Mouse (Mus musculus): Measurements from ENCODE around the gene Xrn1. TPM values are rescaled to one million over a fixed set of nuclear protein-coding genes. Genes with fewer than 3 reads are reported as not detected.
"Not testable (repeated sequence)": the region's sequence is repeated elsewhere in the genome, so short reads cannot be mapped to it uniquely, and the experiment has no call there.

Gene Xrn1
- 16.4 and 20.2 TPM in 2 replicates for polyA plus RNA-seq (2015; fragmentation: Nextera tagmentation; extraction: Ambion mirVana)

GRCm38 (mm10) chr9:95954585-95955461 lies at the start of gene Xrn1:
Gene Xrn1 (plus strand): TSS chr9:95954760.
- no peaks in the 10 kb centered on the region; the same call in 1 of the 2 replicates for H3K36me3 ChIP-seq (replicated peaks)
- H3K4me3 ChIP-seq, result peak within 1 kb of the TSS; percentile 100
- H3K27me3 ChIP-seq (replicated peaks), result no peaks in the 10 kb centered on the region
- peak within 1 kb of the TSS; percentile 90 for H3K9ac ChIP-seq
- H3K27ac ChIP-seq, result peak within 1 kb of the TSS; percentile 85
- peak; percentile 99 for ATAC-seq (replicated peaks)
- H3K4me1 ChIP-seq, result peaks cover 8% of the 10 kb centered on the region; the same call in 1 of the 2 replicates
- peak within 1 kb of the TSS; percentile 74 for H3K4me2 ChIP-seq
- H3K9me3 ChIP-seq, result no peaks in the 10 kb centered on the region
- under 1% methylated on average over 57 of the region's 57 CpGs for WGBS

DNA sequence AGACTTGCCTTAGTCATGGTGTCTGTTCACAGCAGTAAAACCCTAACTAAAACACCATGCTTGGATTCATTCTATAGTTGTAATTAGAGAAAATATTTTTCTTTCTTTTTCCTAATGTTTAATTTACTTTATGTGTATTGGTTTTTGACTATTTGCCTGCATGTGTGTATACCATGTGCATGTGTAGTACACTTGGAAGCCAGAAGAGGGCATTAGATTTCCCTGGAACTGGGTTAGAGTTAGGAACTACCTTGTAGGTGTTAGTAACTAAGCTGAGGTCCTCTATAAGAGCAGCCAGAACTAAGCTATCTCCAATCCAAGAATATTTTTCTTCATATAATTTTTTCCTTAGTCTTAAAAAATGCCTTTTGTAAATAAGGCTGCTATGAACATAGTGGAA lies 21.7 kb upstream of the Xrn1 start:
- H3K36me3 ChIP-seq (replicated peaks), result peaks cover 5% of the 10 kb centered on the region
- H3K27me3 ChIP-seq (replicated peaks), result no peaks in the 10 kb centered on the region
- no peak for ATAC-seq (replicated peaks)
- H3K4me2 ChIP-seq, result no peak overlapping the region
- no peaks in the 10 kb centered on the region for H3K4me1 ChIP-seq
- no peak overlapping the region for H3K27ac ChIP-seq
- H3K4me3 ChIP-seq, result no peak overlapping the region
- no peak overlapping the region for H3K9ac ChIP-seq
- H3K9me3 ChIP-seq, result no peaks in the 10 kb centered on the region

DNA sequence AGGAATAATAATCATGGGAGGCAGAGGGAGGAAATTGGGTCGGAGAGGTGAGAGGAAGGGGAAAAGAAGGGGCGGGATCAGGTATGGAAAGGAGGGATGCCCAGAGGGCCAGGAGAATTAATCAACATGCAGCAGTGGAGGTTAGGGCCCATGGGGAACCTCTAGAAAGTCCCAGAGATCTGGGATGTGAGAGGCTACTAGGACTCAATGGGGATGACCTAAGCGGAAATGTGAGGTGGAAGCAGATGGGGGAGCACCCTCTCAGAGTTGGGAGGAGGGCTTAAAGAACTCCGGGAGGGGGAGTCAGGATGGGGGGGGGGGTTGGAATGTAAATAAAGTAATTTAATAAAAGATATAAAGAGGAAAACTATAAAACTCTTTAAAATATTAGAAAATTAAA lies 902 bp upstream of the Xrn1 start:
- H3K4me2 ChIP-seq, result 0 out of 2 replicates have a peak overlapping the region, but pooled peaks have one; percentile 74
- 84% methylated on average over 4 of the region's 4 CpGs for WGBS

DNA sequence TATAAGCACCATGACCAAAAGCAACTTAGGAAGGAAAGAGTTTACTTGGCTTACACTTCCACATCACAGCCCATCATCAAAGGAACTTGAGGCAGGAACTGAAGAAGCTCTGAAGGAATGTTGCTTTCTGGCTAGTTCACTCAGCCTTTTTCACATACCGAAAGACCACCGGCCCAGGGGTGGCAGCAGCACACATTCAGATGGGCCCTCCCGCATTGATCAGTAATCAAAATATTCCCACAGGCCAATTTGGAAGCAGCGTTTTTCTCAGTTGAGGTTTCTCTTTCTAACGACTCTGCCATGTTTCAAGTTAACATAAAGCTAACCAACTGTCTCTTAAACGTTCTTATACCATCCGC lies 355 bp upstream of the Xrn1 start:
- H3K4me2 ChIP-seq, result peak overlapping the region; percentile 74
- no peaks in the 10 kb centered on the region; the same call in 1 of the 2 replicates for H3K36me3 ChIP-seq (replicated peaks)
- WGBS, result 0% methylated on average over 7 of the region's 7 CpGs
- peak overlapping the region; percentile 100 for H3K4me3 ChIP-seq
- H3K9ac ChIP-seq, result peak overlapping the region; percentile 90
- peak; percentile 91 for ATAC-seq (replicated peaks)
- no peaks in the 10 kb centered on the region for H3K27me3 ChIP-seq (replicated peaks)
- H3K9me3 ChIP-seq, result no peaks in the 10 kb centered on the region
- H3K27ac ChIP-seq, result peak overlapping the region; percentile 85
- peaks cover 8% of the 10 kb centered on the region; the same call in 1 of the 2 replicates for H3K4me1 ChIP-seq

More for the DNA sequence above, 902 bp upstream of the Xrn1 start:
- ATAC-seq (replicated peaks), result no peak
- H3K27ac ChIP-seq, result no peak overlapping the region
- no peaks in the 10 kb centered on the region for H3K27me3 ChIP-seq (replicated peaks)
- no peaks in the 10 kb centered on the region for H3K9me3 ChIP-seq
- H3K9ac ChIP-seq, result no peak overlapping the region
- H3K4me3 ChIP-seq, result no peak overlapping the region; the same call in 1 of the 2 replicates
- H3K4me1 ChIP-seq, result peaks cover 8% of the 10 kb centered on the region; the same call in 1 of the 2 replicates
- H3K36me3 ChIP-seq (replicated peaks), result peaks cover under 1% of the 10 kb centered on the region; the same call in 1 of the 2 replicates

GRCm38 (mm10) chr9:95957611-95958010 lies 3.1 kb downstream of the Xrn1 start:
- no peaks in the 10 kb centered on the region for H3K9me3 ChIP-seq
- ATAC-seq (replicated peaks), result no peak
- no peak overlapping the region for H3K4me2 ChIP-seq
- 94% methylated on average over 2 of the region's 2 CpGs for WGBS
- H3K4me3 ChIP-seq, result no peak overlapping the region
- H3K27me3 ChIP-seq (replicated peaks), result no peaks in the 10 kb centered on the region
- H3K36me3 ChIP-seq (replicated peaks), result no peaks in the 10 kb centered on the region
- no peak overlapping the region for H3K9ac ChIP-seq
- H3K27ac ChIP-seq, result no peak overlapping the region
- H3K4me1 ChIP-seq, result peaks cover 8% of the 10 kb centered on the region; the same call in 1 of the 2 replicates

DNA sequence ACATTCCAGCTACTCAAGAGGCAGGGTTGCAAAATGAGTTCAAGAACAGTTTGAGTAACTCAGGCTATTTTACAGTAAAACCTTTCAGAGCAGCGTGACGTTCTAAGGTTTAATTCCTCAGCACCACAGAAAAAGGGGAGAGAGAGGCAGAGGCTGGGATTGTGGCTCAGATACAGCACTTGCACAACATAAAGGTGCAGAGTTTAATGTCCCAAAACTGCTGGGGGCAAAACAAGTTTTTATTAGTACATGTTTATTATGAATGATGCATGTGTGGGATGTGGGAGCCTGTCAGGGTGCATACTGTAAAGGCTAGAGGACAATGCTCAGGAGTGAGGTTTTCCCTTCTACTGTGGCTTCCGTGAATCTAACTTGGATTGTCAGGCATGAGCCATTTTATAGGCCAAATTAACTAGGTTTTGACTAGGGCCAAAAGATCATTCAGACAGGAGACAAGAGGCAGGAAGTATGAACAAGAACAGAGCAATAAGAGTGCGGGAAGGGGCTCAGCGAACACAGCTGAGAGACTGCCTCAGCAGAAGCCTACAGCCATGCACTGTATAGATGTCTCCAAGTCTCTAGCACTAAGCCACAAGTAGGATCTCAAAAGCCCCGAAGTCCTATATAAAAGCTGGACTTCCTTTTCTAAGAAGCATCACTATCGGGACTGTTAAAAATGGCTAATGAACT lies 3.6 kb downstream of the Xrn1 start:
- Histone ChIP-seq H3K36me3 (replicated peaks) (no peaks in the 10 kb centered on the region), H3K9me3 (no peaks in the 10 kb centered on the region), H3K4me3 (no peak overlapping the region), H3K4me2 (no peak overlapping the region), H3K27me3 (replicated peaks) (no peaks in the 10 kb centered on the region), H3K27ac (no peak overlapping the region), H3K9ac (no peak overlapping the region), H3K4me1 (peaks cover 8% of the 10 kb centered on the region; the same call in 1 of the 2 replicates)
- ATAC-seq (replicated peaks), result no peak
- WGBS, result 95% methylated on average over 7 of the region's 7 CpGs

DNA sequence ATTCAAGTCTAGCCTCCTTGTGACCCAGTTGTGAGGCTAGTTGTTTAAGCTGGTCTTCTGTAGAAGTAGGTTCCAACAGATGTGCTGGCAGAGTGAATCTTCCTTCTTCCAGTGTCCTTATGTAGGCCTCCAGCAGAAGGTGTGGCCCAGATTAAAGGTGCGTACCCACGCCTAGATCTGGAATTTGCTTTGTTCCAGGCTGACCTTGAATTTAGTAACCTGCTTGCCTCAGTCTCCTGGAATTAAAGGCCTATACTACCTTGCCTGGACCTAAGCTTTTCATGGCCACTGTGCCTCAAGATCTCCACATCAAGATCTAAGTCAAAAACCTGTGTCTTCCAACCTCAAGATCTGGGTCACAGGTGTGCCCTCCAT lies 4.2 kb downstream of the Xrn1 start:
- not testable (repeated sequence) for H3K4me2 ChIP-seq; H3K36me3 ChIP-seq (replicated peaks); H3K4me3 ChIP-seq; H3K9me3 ChIP-seq; H3K4me1 ChIP-seq; H3K27me3 ChIP-seq (replicated peaks); H3K27ac ChIP-seq; ATAC-seq (replicated peaks); H3K9ac ChIP-seq
- WGBS, result 95% methylated on average over 2 of the region's 2 CpGs

GRCm38 (mm10) chr9:95959246-95959645 lies 4.7 kb downstream of the Xrn1 start:
- H3K4me2 ChIP-seq, result no peak overlapping the region

GRCm38 (mm10) chr9:95959732-95960428 lies 5.3 kb downstream of the Xrn1 start:
- H3K27ac ChIP-seq, result no peak overlapping the region

More at GRCm38 (mm10) chr9:95959246-95959645, 4.7 kb downstream of the Xrn1 start:
- Histone ChIP-seq H3K4me1 (peaks cover 8% of the 10 kb centered on the region; the same call in 1 of the 2 replicates), H3K27me3 (replicated peaks) (no peaks in the 10 kb centered on the region), H3K9ac (no peak overlapping the region), H3K27ac (no peak overlapping the region), H3K9me3 (no peaks in the 10 kb centered on the region), H3K36me3 (replicated peaks) (0 out of 2 replicates have a peak, but pooled peaks cover 1% of the 10 kb centered on the region), H3K4me3 (no peak overlapping the region)
- WGBS, result 87% methylated on average over 6 of the region's 6 CpGs
- no peak for ATAC-seq (replicated peaks)

DNA sequence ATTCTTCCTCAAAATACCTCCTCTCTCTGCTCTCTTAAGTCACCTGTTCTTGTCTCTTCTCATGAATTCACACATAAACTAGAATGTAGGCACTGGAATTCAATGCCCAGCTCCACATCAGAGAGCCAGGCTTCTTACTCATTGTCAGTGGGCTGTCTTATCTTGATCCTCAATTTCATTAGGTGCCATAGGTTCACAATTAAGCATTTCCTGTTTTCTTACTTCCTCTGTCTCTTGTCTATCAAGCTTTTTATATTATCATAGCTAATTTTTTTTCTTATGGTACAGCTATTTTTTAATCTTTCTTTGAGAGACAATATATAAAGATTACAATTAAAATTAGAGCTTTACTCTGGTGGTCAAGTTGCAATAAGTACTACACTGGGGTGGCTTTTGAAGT lies 6.5 kb downstream of the Xrn1 start:
- H3K9me3 ChIP-seq, result no peaks in the 10 kb centered on the region
- H3K27me3 ChIP-seq (replicated peaks), result no peaks in the 10 kb centered on the region
- no peak overlapping the region for H3K27ac ChIP-seq
- peaks cover 8% of the 10 kb centered on the region; the same call in 1 of the 2 replicates for H3K4me1 ChIP-seq
- H3K9ac ChIP-seq, result no peak overlapping the region
- ATAC-seq (replicated peaks), result no peak
- no peak overlapping the region for H3K4me2 ChIP-seq
- H3K36me3 ChIP-seq (replicated peaks), result peaks cover 10% of the 10 kb centered on the region; the same call in 1 of the 2 replicates
- no peak overlapping the region for H3K4me3 ChIP-seq

More at GRCm38 (mm10) chr9:95959732-95960428, 5.3 kb downstream of the Xrn1 start:
- Histone ChIP-seq H3K4me2 (no peak overlapping the region), H3K4me1 (peaks cover 8% of the 10 kb centered on the region; the same call in 1 of the 2 replicates), H3K4me3 (no peak overlapping the region), H3K27me3 (replicated peaks) (no peaks in the 10 kb centered on the region), H3K36me3 (replicated peaks) (peaks cover 7% of the 10 kb centered on the region; the same call in 1 of the 2 replicates), H3K9me3 (no peaks in the 10 kb centered on the region), H3K9ac (no peak overlapping the region)
- WGBS, result 96% methylated on average over 3 of the region's 3 CpGs
- no peak for ATAC-seq (replicated peaks)

DNA sequence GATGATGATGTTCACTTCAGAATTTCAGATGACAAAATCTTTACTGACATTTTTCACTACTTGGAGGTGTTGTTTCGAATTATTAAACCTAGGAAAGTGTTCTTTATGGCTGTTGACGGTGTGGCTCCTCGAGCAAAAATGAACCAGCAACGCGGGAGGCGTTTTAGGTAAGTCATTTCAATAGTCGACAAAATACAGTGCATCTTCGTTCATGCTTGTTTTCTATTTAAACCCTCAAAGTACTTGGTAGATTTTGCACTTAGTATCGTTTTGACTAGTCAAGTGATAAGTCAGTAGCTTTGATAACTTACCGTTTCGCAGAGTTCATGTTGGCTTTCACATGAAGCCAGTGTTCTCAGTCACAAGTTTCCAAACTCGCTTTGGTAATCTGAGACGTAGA lies 9.5 kb downstream of the Xrn1 start:
- Histone ChIP-seq H3K36me3 (replicated peaks) (peaks cover 25% of the 10 kb centered on the region), H3K4me3 (no peak overlapping the region), H3K4me2 (no peak overlapping the region), H3K4me1 (no peaks in the 10 kb centered on the region), H3K9me3 (no peaks in the 10 kb centered on the region), H3K9ac (no peak overlapping the region), H3K27me3 (replicated peaks) (no peaks in the 10 kb centered on the region), H3K27ac (no peak overlapping the region)
- no peak for ATAC-seq (replicated peaks)
- 97% methylated on average over 13 of the region's 13 CpGs for WGBS

- Histone ChIP-seq H3K27ac (no peak overlapping the region), H3K4me2 (no peak overlapping the region), H3K4me1 (no peaks in the 10 kb centered on the region), H3K4me3 (no peak overlapping the region), H3K27me3 (replicated peaks) (no peaks in the 10 kb centered on the region), H3K9me3 (no peaks in the 10 kb centered on the region), H3K36me3 (replicated peaks) (peaks cover 31% of the 10 kb centered on the region; the same call in 1 of the 2 replicates), H3K9ac (no peak overlapping the region)
- no peak for ATAC-seq (replicated peaks)
- WGBS, result 89% methylated on average over 2 of the region's 2 CpGs
These were observed 23.7 kb downstream of the Xrn1 start for GRCm38 (mm10) chr9:95978279-95978678.

Measured in midbrain, embryonic 15.5 days (tissue).